ENCODE assay signal across 33 mouse cellular contexts in genomic region chr12:77860769-77861557, GRCm38 (mm10).
DNase-seq lines count a peak whose midpoint lies in the region; ATAC-seq lines count a peak whose summit lies in the region.
"Had no signal": no experiment of that assay in that cellular context is flagged by ENCODE, and none has a peak within 500 bp of the region (broad histone marks: within the 10 kb centered on the region; RNA-seq: fewer than 3 reads in every experiment).

No protein-coding gene starts in this region.

- H3K9me3 ChIP-seq in heart, embryonic 12.5 days (replicated peaks), result no peaks in the 10 kb centered on the region
- H3K9me3 ChIP-seq in limb, embryonic 10.5 days (replicated peaks), result no peaks in the 10 kb centered on the region
- no peaks in the 10 kb centered on the region for H3K9me3 ChIP-seq in neural tube, embryonic 13.5 days
- H3K9me3 ChIP-seq: embryonic facial prominence, embryonic 12.5 days; embryonic facial prominence, embryonic 15.5 days; forebrain, embryonic 12.5 days; forebrain, embryonic 15.5 days; G1E; heart, embryonic 15.5 days; hindbrain, embryonic 10.5 days; hindbrain, embryonic 13.5 days; intestine, embryonic 15.5 days had no signal

- 79% methylated on average over 13 of the region's 13 CpGs for WGBS in heart, embryonic 12.5 days
- WGBS in limb, embryonic 10.5 days, result 46% methylated on average over 13 of the region's 13 CpGs
- WGBS in neural tube, embryonic 13.5 days, result 38% methylated on average over 13 of the region's 13 CpGs

- H3K4me2 ChIP-seq in heart, embryonic 12.5 days, result no peak overlapping the region
- H3K4me2 ChIP-seq in neural tube, embryonic 13.5 days, result no peak overlapping the region
- H3K4me2 ChIP-seq: embryonic facial prominence, embryonic 12.5 days; embryonic facial prominence, embryonic 15.5 days; forebrain, embryonic 12.5 days; forebrain, embryonic 15.5 days; heart, embryonic 11.5 days; heart, embryonic 15.5 days; hindbrain, embryonic 13.5 days; intestine, embryonic 15.5 days had no signal

- no peak overlapping the region for H3K4me3 ChIP-seq in heart, embryonic 12.5 days
- no peak overlapping the region for H3K4me3 ChIP-seq in limb, embryonic 10.5 days
- no peak overlapping the region for H3K4me3 ChIP-seq in neural tube, embryonic 13.5 days
- H3K4me3 ChIP-seq: embryonic facial prominence, embryonic 12.5 days; embryonic facial prominence, embryonic 15.5 days; erythroblast, embryonic 14.5 days; forebrain, embryonic 12.5 days; forebrain, embryonic 15.5 days; gastrocnemius, adult 2 months; heart, adult 2 months; heart, embryonic 15.5 days; hindbrain, embryonic 10.5 days; hindbrain, embryonic 13.5 days; intestine, embryonic 15.5 days had no signal

- no peaks in the 10 kb centered on the region for H3K36me3 ChIP-seq in heart, embryonic 12.5 days
- H3K36me3 ChIP-seq in limb, embryonic 10.5 days, result no peaks in the 10 kb centered on the region
- H3K36me3 ChIP-seq in neural tube, embryonic 13.5 days, result no peaks in the 10 kb centered on the region
- H3K36me3 ChIP-seq: embryonic facial prominence, embryonic 12.5 days; embryonic facial prominence, embryonic 15.5 days; forebrain, embryonic 12.5 days; forebrain, embryonic 15.5 days; G1E; heart, embryonic 15.5 days; hindbrain, embryonic 10.5 days; hindbrain, embryonic 13.5 days; intestine, embryonic 15.5 days had no signal

- ATAC-seq in heart, embryonic 12.5 days (ENCODE audit: insufficient number of reproducible peaks, low FRiP score), result no peak
- ATAC-seq in neural tube, embryonic 13.5 days (ENCODE audit: low read depth), result peak; percentile 73
- ATAC-seq in erythroblast, adult 5-6 weeks (replicated peaks; ENCODE audit: low FRiP score, poor library complexity, severe bottlenecking), result no peak
- ATAC-seq: forebrain, embryonic 15.5 days; hindbrain, embryonic 16.5 days; intestine, embryonic 15.5 days had no signal

- no peaks in the 10 kb centered on the region for H3K4me1 ChIP-seq in heart, embryonic 12.5 days (replicated peaks)
- H3K4me1 ChIP-seq in limb, embryonic 10.5 days, result peaks cover 26% of the 10 kb centered on the region
- peaks cover 31% of the 10 kb centered on the region for H3K4me1 ChIP-seq in neural tube, embryonic 13.5 days (replicated peaks)
- H3K4me1 ChIP-seq: embryonic facial prominence, embryonic 12.5 days; embryonic facial prominence, embryonic 15.5 days; forebrain, embryonic 12.5 days; heart, embryonic 15.5 days; intestine, embryonic 15.5 days had no signal

- H3K9ac ChIP-seq in heart, embryonic 12.5 days, result no peak overlapping the region
- no peak overlapping the region for H3K9ac ChIP-seq in neural tube, embryonic 13.5 days
- H3K9ac ChIP-seq: embryonic facial prominence, embryonic 12.5 days; embryonic facial prominence, embryonic 15.5 days; forebrain, embryonic 12.5 days; forebrain, embryonic 15.5 days; heart, embryonic 15.5 days; hindbrain, embryonic 13.5 days; intestine, embryonic 15.5 days had no signal

- H3K27me3 ChIP-seq in heart, embryonic 12.5 days (replicated peaks), result no peaks in the 10 kb centered on the region
- peaks cover 11% of the 10 kb centered on the region; the same call in 1 of the 2 replicates for H3K27me3 ChIP-seq in limb, embryonic 10.5 days (ENCODE audit: low read depth, poor library complexity, severe bottlenecking)
- peaks cover 10% of the 10 kb centered on the region for H3K27me3 ChIP-seq in neural tube, embryonic 13.5 days
- H3K27me3 ChIP-seq: CH12.LX; embryonic facial prominence, embryonic 12.5 days; embryonic facial prominence, embryonic 15.5 days; forebrain, embryonic 12.5 days; forebrain, embryonic 15.5 days; heart, embryonic 15.5 days; intestine, embryonic 15.5 days had no signal

- DNase-seq in heart, adult 11 months, result peak; percentile 23
- DNase-seq in MN1 (ENCODE audit: low spot score), result peak; percentile 43
- DNase-seq in limb, embryonic 10.5 days (ENCODE audit: low spot score), result peak; percentile 39
- DNase-seq in lung, postnatal 25 days (ENCODE audit: low spot score), result no peak
- no peak for DNase-seq in heart, adult 8-10 months (ENCODE audit: low spot score)
- DNase-seq: adrenal gland, adult 8-10 months; adrenal gland, postnatal 25 days; B cell, adult 2 months; cerebellum, adult 11-12 months; cerebellum, adult 8-10 months; cerebellum, postnatal 10 days; cerebellum, postnatal 36 days; gastrocnemius, adult 2 months; gastrocnemius, postnatal 14 days; heart, adult 2 months; heart, postnatal 10 days; heart, postnatal 36 days had no signal

- no peak overlapping the region for H3K27ac ChIP-seq in heart, embryonic 12.5 days (ENCODE audit: poor library complexity, severe bottlenecking)
- no peak overlapping the region for H3K27ac ChIP-seq in limb, embryonic 10.5 days
- H3K27ac ChIP-seq in neural tube, embryonic 13.5 days (replicated peaks), result no peak overlapping the region
- H3K27ac ChIP-seq: embryonic facial prominence, embryonic 12.5 days; embryonic facial prominence, embryonic 15.5 days; forebrain, embryonic 12.5 days; forebrain, embryonic 15.5 days; gastrocnemius, adult 2 months; heart, adult 2 months; heart, embryonic 15.5 days; hindbrain, embryonic 10.5 days; hindbrain, embryonic 13.5 days; intestine, embryonic 15.5 days had no signal

Comparison
In these comparisons a context has a peak if more than half of its experiments do, and no peak if none do; other contexts are left out.
1. DNase-seq: peak in heart, adult 11 months (single experiment), MN1 (single experiment) and limb, embryonic 10.5 days (single experiment); none in lung, postnatal 25 days (single experiment) and heart, adult 8-10 months (single experiment).